Mouse (Mus musculus): Measurements from ENCODE around the gene Ficd.

DNA sequence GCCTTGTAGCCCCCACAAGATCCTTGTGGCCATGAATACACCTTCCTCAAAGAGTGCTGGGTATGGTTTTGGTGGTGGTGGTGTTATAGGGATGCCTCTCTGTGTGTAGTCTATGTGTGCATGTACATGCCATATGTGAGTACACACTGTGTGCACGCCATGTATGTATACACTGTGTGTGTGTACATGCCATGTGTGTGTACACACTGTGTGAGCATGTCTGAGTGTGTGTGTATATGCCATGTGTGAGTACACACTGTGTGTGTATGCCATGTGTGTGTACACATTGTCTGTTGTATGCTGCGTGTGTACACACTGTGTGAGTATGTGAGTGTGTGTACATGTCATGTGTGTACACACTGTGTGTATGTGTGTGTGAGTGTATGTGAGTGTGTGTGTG lies 44.7 kb upstream of the Ficd start:
- no peak for TF ChIP-seq CTCF (IDR thresholded peaks at IDR 0.05; ENCODE audit: low read depth)
- no peak for TF ChIP-seq EP300 (optimal IDR thresholded peaks at IDR 0.05)
